Comparison of ENCODE assay signal across 8 mouse cellular contexts in genomic region chr4:136071178-136071714, GRCm38 (mm10). TPM values are rescaled to one million over a fixed set of nuclear protein-coding genes. Genes with fewer than 3 reads are reported as not detected.
A peak's percentile ranks its signal among the peaks of the same experiment; 100 is the strongest.
DNase-seq lines count a peak whose midpoint lies in the region; ATAC-seq lines count a peak whose summit lies in the region.

No protein-coding gene starts in this region.

- H3K4me2 ChIP-seq in intestine, embryonic 15.5 days (replicated peaks) = peak overlapping the region; percentile 36
- H3K4me2 ChIP-seq in midbrain, embryonic 11.5 days = 0 out of 2 replicates have a peak overlapping the region, but pooled peaks have one; percentile 11

- ATAC-seq in intestine, embryonic 15.5 days = peak; percentile 76
- ATAC-seq in midbrain, embryonic 11.5 days (ENCODE audit: low FRiP score) = peak; percentile 62

- WGBS in intestine, embryonic 15.5 days = 4% methylated on average over 15 of the region's 15 CpGs
- 1% methylated on average over 15 of the region's 15 CpGs for WGBS in midbrain, embryonic 11.5 days

- no peak overlapping the region for H3K27ac ChIP-seq in intestine, embryonic 15.5 days
- H3K27ac ChIP-seq in midbrain, embryonic 11.5 days (ENCODE audit: low read depth, low read length) = no peak overlapping the region

- H3K36me3 ChIP-seq in intestine, embryonic 15.5 days = no peaks in the 10 kb centered on the region
- H3K36me3 ChIP-seq in midbrain, embryonic 11.5 days (ENCODE audit: control insufficient read depth, insufficient read depth, low read length) = no peaks in the 10 kb centered on the region

- H3K4me1 ChIP-seq in intestine, embryonic 15.5 days (replicated peaks) = peaks cover 14% of the 10 kb centered on the region; the same call in 1 of the 2 replicates
- H3K4me1 ChIP-seq in midbrain, embryonic 11.5 days (ENCODE audit: control insufficient read depth, insufficient read depth, low read length) = peaks cover 9% of the 10 kb centered on the region

- no peaks in the 10 kb centered on the region for H3K9me3 ChIP-seq in intestine, embryonic 15.5 days
- no peaks in the 10 kb centered on the region for H3K9me3 ChIP-seq in midbrain, embryonic 11.5 days (ENCODE audit: control insufficient read depth, low read length)

- peak; percentile 63 for DNase-seq in adrenal gland, adult 8-10 months
- peak; percentile 84 for DNase-seq in embryo, embryonic 11 days
- DNase-seq in gastrocnemius, postnatal 36 days = peak; percentile 68 to 76
- peak; percentile 54 to 65 for DNase-seq in left cerebral cortex, postnatal 36 days (ENCODE audit: low spot score in 2 of 2)
- peak; percentile 98 for DNase-seq in midbrain, embryonic 11.5 days (ENCODE audit: low spot score, missing footprints)
- peak; percentile 34 to 55 for DNase-seq in right cerebral cortex, postnatal 36 days (ENCODE audit: low spot score in 2 of 2)
- peak; percentile 65 for DNase-seq in yolk sac, embryonic 10.5 days (ENCODE audit: low spot score)

- intact Hi-C loops in gastrocnemius, postnatal 36 days (cut with DNase I) = no loop called here
- intact Hi-C loops in left cerebral cortex, postnatal 36 days (cut with DNase I) = loop anchor here (2.0 kb wide), 1 partner anchor 78 kb away; no protein-coding TSS in a partner anchor

- H3K9ac ChIP-seq in intestine, embryonic 15.5 days = peak overlapping the region; percentile 28; the same call in 1 of the 2 replicates
- no peak overlapping the region for H3K9ac ChIP-seq in midbrain, embryonic 11.5 days (ENCODE audit: low read length)

- H3K27me3 ChIP-seq in intestine, embryonic 15.5 days (replicated peaks) = no peaks in the 10 kb centered on the region
- no peaks in the 10 kb centered on the region; the same call in 1 of the 2 replicates for H3K27me3 ChIP-seq in midbrain, embryonic 11.5 days (ENCODE audit: control insufficient read depth, insufficient read depth, low read length)

- H3K4me3 ChIP-seq in intestine, embryonic 15.5 days (replicated peaks) = no peak overlapping the region
- H3K4me3 ChIP-seq in midbrain, embryonic 11.5 days (ENCODE audit: low read depth, low read length) = no peak overlapping the region

RNA-seq across cellular contexts. Expression of gene Rpl11, which starts 18.0 kb away (rescaled TPM):
- total RNA-seq in adrenal gland, adult 8-10 months (2022) = 100 to 1,000 TPM; 326 to 545 (median 424) TPM
- total RNA-seq in gastrocnemius, postnatal 36 days (2021) = 100 to 1,000 TPM; 188 to 251 TPM
- 464 and 472 TPM in 2 replicates for polyA plus RNA-seq in intestine, embryonic 15.5 days (2015; fragmentation: Nextera tagmentation; extraction: Ambion mirVana)
- 100 to 1,000 TPM; 248 to 256 TPM for total RNA-seq in left cerebral cortex, postnatal 36 days (2021)
- 333 and 390 TPM in 2 replicates for polyA plus RNA-seq in midbrain, embryonic 11.5 days (2014; fragmentation: Nextera tagmentation; extraction: Ambion mirVana)

RNA-seq across cellular contexts. Expression of gene Eloa, which starts 49.7 kb away (rescaled TPM):
- total RNA-seq in adrenal gland, adult 8-10 months (2022) = 10 to 100 TPM; 38.6 to 44.8 (median 43.9) TPM
- 10 to 100 TPM; 50.3 to 60.4 TPM for total RNA-seq in gastrocnemius, postnatal 36 days (2021)
- 34.3 and 34.4 TPM in 2 replicates for polyA plus RNA-seq in intestine, embryonic 15.5 days (2015; fragmentation: Nextera tagmentation; extraction: Ambion mirVana)
- 10 to 100 TPM; 27.7 to 29.4 TPM for total RNA-seq in left cerebral cortex, postnatal 36 days (2021)
- polyA plus RNA-seq in midbrain, embryonic 11.5 days (2014; fragmentation: Nextera tagmentation; extraction: Ambion mirVana) = 42.8 and 43.6 TPM in 2 replicates

Comparison
In these comparisons a context has a peak if more than half of its experiments do, and no peak if none do; other contexts are left out.
1. DNase-seq: peak in every context shown above with its lines; median percentile 98 in midbrain, embryonic 11.5 days; 84 in embryo, embryonic 11 days; 72 in gastrocnemius, postnatal 36 days; 65 in yolk sac, embryonic 10.5 days; 63 in adrenal gland, adult 8-10 months; 60 in left cerebral cortex, postnatal 36 days; 44 in right cerebral cortex, postnatal 36 days.